ENCODE assay signal across 24 mouse cellular contexts in genomic region chr5:30918691-30919090, GRCm38 (mm10). TPM values are rescaled to one million over a fixed set of nuclear protein-coding genes. Genes with fewer than 3 reads are reported as not detected.
DNase-seq lines count a peak whose midpoint lies in the region; ATAC-seq and TF ChIP-seq lines count a peak whose summit lies in the region.
"Had no signal": no experiment of that assay in that cellular context is flagged by ENCODE, and none has a peak within 500 bp of the region (broad histone marks: within the 10 kb centered on the region; RNA-seq: fewer than 3 reads in every experiment).

No protein-coding gene starts in this region.

- 84% methylated on average over 8 of the region's 8 CpGs for WGBS in forebrain, embryonic 10.5 days
- WGBS in forebrain, embryonic 11.5 days: 80% methylated on average over 8 of the region's 8 CpGs
- 84% methylated on average over 8 of the region's 8 CpGs for WGBS in kidney, postnatal 0 days
- WGBS in embryonic facial prominence, embryonic 14.5 days: 65% methylated on average over 8 of the region's 8 CpGs

- H3K4me1 ChIP-seq in forebrain, embryonic 10.5 days: peaks cover 88% of the 10 kb centered on the region
- H3K4me1 ChIP-seq in forebrain, embryonic 11.5 days (replicated peaks; ENCODE audit: control insufficient read depth, insufficient read depth, low read length): peaks cover 17% of the 10 kb centered on the region
- peaks cover 23% of the 10 kb centered on the region for H3K4me1 ChIP-seq in kidney, postnatal 0 days (replicated peaks; ENCODE audit: insufficient read depth, low read length)
- peaks cover 85% of the 10 kb centered on the region for H3K4me1 ChIP-seq in E14TG2a.4 (replicated peaks; ENCODE audit: low read depth, low read length)
- peaks cover 17% of the 10 kb centered on the region for H3K4me1 ChIP-seq in embryonic facial prominence, embryonic 14.5 days (ENCODE audit: control insufficient read depth, insufficient read depth, low read length)

- ATAC-seq in forebrain, embryonic 11.5 days (replicated peaks; ENCODE audit: low FRiP score): no peak
- ATAC-seq in kidney, postnatal 0 days (replicated peaks; ENCODE audit: low FRiP score, low read depth): no peak
- no peak for ATAC-seq in embryonic facial prominence, embryonic 14.5 days (ENCODE audit: low read depth)
- ATAC-seq: forebrain, postnatal 0 days; inflammation-experienced regulatory T-cells, adult 6 months had no signal

- no peak overlapping the region for H3K9ac ChIP-seq in forebrain, embryonic 11.5 days (ENCODE audit: low read length)
- no peak overlapping the region for H3K9ac ChIP-seq in kidney, postnatal 0 days (ENCODE audit: low read depth, low read length)
- 0 out of 2 replicates have a peak overlapping the region, but pooled peaks have one; percentile 32 for H3K9ac ChIP-seq in embryonic facial prominence, embryonic 14.5 days (ENCODE audit: low read depth, low read length)
- H3K9ac ChIP-seq: forebrain, postnatal 0 days; hindbrain, embryonic 13.5 days; liver, embryonic 15.5 days; neural tube, embryonic 12.5 days had no signal

- H3K36me3 ChIP-seq in forebrain, embryonic 10.5 days (replicated peaks): peaks cover 38% of the 10 kb centered on the region
- H3K36me3 ChIP-seq in forebrain, embryonic 11.5 days (ENCODE audit: control insufficient read depth, insufficient read depth, low read length): no peaks in the 10 kb centered on the region
- H3K36me3 ChIP-seq in kidney, postnatal 0 days (ENCODE audit: insufficient read depth, low read length): peaks cover 21% of the 10 kb centered on the region; the same call in 1 of the 2 replicates
- H3K36me3 ChIP-seq in E14TG2a.4 (ENCODE audit: insufficient read depth, low read length): no peaks in the 10 kb centered on the region
- peaks cover 43% of the 10 kb centered on the region for H3K36me3 ChIP-seq in embryonic facial prominence, embryonic 14.5 days (ENCODE audit: control insufficient read depth, insufficient read depth, low read length)
- H3K36me3 ChIP-seq: hindbrain, embryonic 13.5 days had no signal

- peaks cover 6% of the 10 kb centered on the region for H3K27me3 ChIP-seq in forebrain, embryonic 10.5 days (ENCODE audit: poor library complexity, severe bottlenecking)
- no peaks in the 10 kb centered on the region for H3K27me3 ChIP-seq in forebrain, embryonic 11.5 days (ENCODE audit: control insufficient read depth, insufficient read depth, low read length)
- no peaks in the 10 kb centered on the region for H3K27me3 ChIP-seq in kidney, postnatal 0 days (ENCODE audit: insufficient read depth, low read length)
- peaks cover 29% of the 10 kb centered on the region for H3K27me3 ChIP-seq in E14TG2a.4 (ENCODE audit: insufficient read depth, low read length)
- no peaks in the 10 kb centered on the region for H3K27me3 ChIP-seq in embryonic facial prominence, embryonic 14.5 days (replicated peaks; ENCODE audit: control insufficient read depth, insufficient read depth, low read length)
- H3K27me3 ChIP-seq: liver, embryonic 15.5 days; lung, embryonic 15.5 days; neural tube, embryonic 12.5 days had no signal

- H3K4me2 ChIP-seq in forebrain, embryonic 11.5 days (ENCODE audit: low read depth, low read length, severe bottlenecking): no peak overlapping the region
- H3K4me2 ChIP-seq in kidney, postnatal 0 days (ENCODE audit: low read length): no peak overlapping the region
- H3K4me2 ChIP-seq in embryonic facial prominence, embryonic 14.5 days (ENCODE audit: low read depth, low read length): no peak overlapping the region
- H3K4me2 ChIP-seq: hindbrain, embryonic 13.5 days; liver, embryonic 15.5 days; lung, embryonic 15.5 days; neural tube, embryonic 12.5 days had no signal

- H3K4me3 ChIP-seq in forebrain, embryonic 10.5 days: 0 out of 2 replicates have a peak overlapping the region, but pooled peaks have one; percentile 6
- no peak overlapping the region for H3K4me3 ChIP-seq in forebrain, embryonic 11.5 days (ENCODE audit: low read depth, low read length)
- no peak overlapping the region for H3K4me3 ChIP-seq in kidney, postnatal 0 days (replicated peaks; ENCODE audit: low read depth, low read length)
- H3K4me3 ChIP-seq in E14TG2a.4 (replicated peaks; ENCODE audit: low read length): peak overlapping the region; percentile 67
- no peak overlapping the region for H3K4me3 ChIP-seq in embryonic facial prominence, embryonic 14.5 days (ENCODE audit: low read depth, low read length)
- H3K4me3 ChIP-seq in layer of hippocampus, adult 2 months: no peak overlapping the region
- H3K4me3 ChIP-seq: heart, embryonic 10.5 days; hindbrain, embryonic 13.5 days; liver, embryonic 15.5 days; lung, embryonic 15.5 days; neural tube, embryonic 12.5 days had no signal

- H3K9me3 ChIP-seq in forebrain, embryonic 10.5 days: no peaks in the 10 kb centered on the region
- no peaks in the 10 kb centered on the region for H3K9me3 ChIP-seq in forebrain, embryonic 11.5 days (ENCODE audit: control insufficient read depth, low read length)
- H3K9me3 ChIP-seq in kidney, postnatal 0 days (replicated peaks; ENCODE audit: low read length): no peaks in the 10 kb centered on the region
- H3K9me3 ChIP-seq in E14TG2a.4 (ENCODE audit: low read length): no peaks in the 10 kb centered on the region
- no peaks in the 10 kb centered on the region for H3K9me3 ChIP-seq in embryonic facial prominence, embryonic 14.5 days (ENCODE audit: control insufficient read depth, low read length)
- H3K9me3 ChIP-seq: heart, embryonic 10.5 days; hindbrain, embryonic 13.5 days; liver, embryonic 15.5 days; lung, embryonic 15.5 days; neural tube, embryonic 12.5 days had no signal

- TF ChIP-seq CTCF in kidney, postnatal 0 days (IDR thresholded peaks at IDR 0.05; ENCODE audit: low read depth): no peak
- TF ChIP-seq CTCF in E14TG2a.4 (conservative IDR thresholded peaks at IDR 0.05; ENCODE audit: low read length): no peak
- TF ChIP-seq CTCF in layer of hippocampus, adult 2 months (conservative IDR thresholded peaks at IDR 0.05): no peak

- DNase-seq in forebrain, embryonic 10.5 days (ENCODE audit: extremely low spot score, low spot score): no peak
- no peak for DNase-seq in forebrain, embryonic 11.5 days (ENCODE audit: low spot score)
- no peak for DNase-seq in kidney, postnatal 0 days (ENCODE audit: low spot score)
- no peak for DNase-seq in kidney, adult 11 months
- DNase-seq in embryonic facial prominence, embryonic 14.5 days (ENCODE audit: low spot score): no peak
- no peak for DNase-seq in layer of hippocampus, adult 2 months (ENCODE audit: low spot score in 2 of 2)
- DNase-seq in cerebellum, adult 8-10 months: no peak
- DNase-seq: adrenal gland, postnatal 14 days; cerebellum, postnatal 10 days; forebrain, postnatal 0 days; kidney, adult 2 months; layer of hippocampus, postnatal 36 days; lung, postnatal 36 days; right cerebral cortex, postnatal 14 days; spleen, adult 18-20 months; thymus, adult 18-20 months; thymus, postnatal 4 days had no signal

- H3K27ac ChIP-seq in forebrain, embryonic 10.5 days: peak overlapping the region; percentile 51
- H3K27ac ChIP-seq in forebrain, embryonic 11.5 days (ENCODE audit: low read depth, low read length): no peak overlapping the region
- H3K27ac ChIP-seq in kidney, postnatal 0 days: peak overlapping the region; percentile 20; the same call in 1 of the 2 replicates
- H3K27ac ChIP-seq in embryonic facial prominence, embryonic 14.5 days (replicated peaks; ENCODE audit: low read depth, low read length): no peak overlapping the region
- no peak overlapping the region for H3K27ac ChIP-seq in layer of hippocampus, adult 2 months
- H3K27ac ChIP-seq: heart, embryonic 10.5 days; hindbrain, embryonic 13.5 days; liver, embryonic 15.5 days; lung, embryonic 15.5 days; neural tube, embryonic 12.5 days had no signal

RNA-seq across cellular contexts. Expression of gene Khk, which starts 2.5 kb away (rescaled TPM):
- polyA plus RNA-seq in forebrain, embryonic 10.5 days (2016; fragmentation: Nextera tagmentation; extraction: Ambion mirVana): 7.8 and 8.9 TPM in 2 replicates
- polyA plus RNA-seq in forebrain, embryonic 11.5 days (2014; fragmentation: Nextera tagmentation; extraction: Ambion mirVana): 6.9 and 7.1 TPM in 2 replicates
- 68.9 and 70.6 TPM in 2 replicates for polyA plus RNA-seq in kidney, postnatal 0 days (2015; fragmentation: Nextera tagmentation; extraction: Ambion mirVana)
- 22.1 and 24.7 TPM in 2 replicates for polyA plus RNA-seq in embryonic facial prominence, embryonic 14.5 days (2014; fragmentation: Nextera tagmentation; extraction: Ambion mirVana)
- total RNA-seq in layer of hippocampus, adult 2 months (2021): 10 to 100 TPM; 17.0 to 17.7 TPM

RNA-seq across cellular contexts. Expression of gene Emilin1, which starts 5.5 kb away (rescaled TPM):
- polyA plus RNA-seq in forebrain, embryonic 10.5 days (2016; fragmentation: Nextera tagmentation; extraction: Ambion mirVana): 78.2 and 78.3 TPM in 2 replicates
- 44.6 and 44.7 TPM in 2 replicates for polyA plus RNA-seq in forebrain, embryonic 11.5 days (2014; fragmentation: Nextera tagmentation; extraction: Ambion mirVana)
- 204 and 226 TPM in 2 replicates for polyA plus RNA-seq in kidney, postnatal 0 days (2015; fragmentation: Nextera tagmentation; extraction: Ambion mirVana)
- polyA plus RNA-seq in embryonic facial prominence, embryonic 14.5 days (2014; fragmentation: Nextera tagmentation; extraction: Ambion mirVana): 200 and 225 TPM in 2 replicates
- 1 to 10 TPM; 2.0 TPM for total RNA-seq in layer of hippocampus, adult 2 months (2021)

RNA-seq across cellular contexts. Expression of gene Ost4, which starts 11.1 kb away (rescaled TPM):
- polyA plus RNA-seq in forebrain, embryonic 10.5 days (2016; fragmentation: Nextera tagmentation; extraction: Ambion mirVana): 392 and 397 TPM in 2 replicates
- polyA plus RNA-seq in forebrain, embryonic 11.5 days (2014; fragmentation: Nextera tagmentation; extraction: Ambion mirVana): 339 and 356 TPM in 2 replicates
- polyA plus RNA-seq in kidney, postnatal 0 days (2015; fragmentation: Nextera tagmentation; extraction: Ambion mirVana): 466 and 517 TPM in 2 replicates
- 507 and 572 TPM in 2 replicates for polyA plus RNA-seq in embryonic facial prominence, embryonic 14.5 days (2014; fragmentation: Nextera tagmentation; extraction: Ambion mirVana)
- 10 to 100 TPM; 91.5 to 93.8 TPM for total RNA-seq in layer of hippocampus, adult 2 months (2021)

RNA-seq across cellular contexts. Expression of gene Cgref1, which starts 26.7 kb away (rescaled TPM):
- 4.8 and 5.0 TPM in 2 replicates for polyA plus RNA-seq in forebrain, embryonic 10.5 days (2016; fragmentation: Nextera tagmentation; extraction: Ambion mirVana)
- polyA plus RNA-seq in forebrain, embryonic 11.5 days (2014; fragmentation: Nextera tagmentation; extraction: Ambion mirVana): 6.4 and 6.8 TPM in 2 replicates
- polyA plus RNA-seq in kidney, postnatal 0 days (2015; fragmentation: Nextera tagmentation; extraction: Ambion mirVana): 47.4 and 52.2 TPM in 2 replicates
- 30.9 and 51.1 TPM in 2 replicates for polyA plus RNA-seq in embryonic facial prominence, embryonic 14.5 days (2014; fragmentation: Nextera tagmentation; extraction: Ambion mirVana)
- 10 to 100 TPM; 15.5 to 16.7 TPM for total RNA-seq in layer of hippocampus, adult 2 months (2021)
- polyA plus RNA-seq: inflammation-experienced regulatory T-cells, adult 6 months had no signal

RNA-seq across cellular contexts. Expression of gene Agbl5, which starts 30.2 kb away (rescaled TPM):
- 19.9 and 20.1 TPM in 2 replicates for polyA plus RNA-seq in forebrain, embryonic 10.5 days (2016; fragmentation: Nextera tagmentation; extraction: Ambion mirVana)
- polyA plus RNA-seq in forebrain, embryonic 11.5 days (2014; fragmentation: Nextera tagmentation; extraction: Ambion mirVana): 34.5 and 37.3 TPM in 2 replicates
- 17.3 and 17.5 TPM in 2 replicates for polyA plus RNA-seq in kidney, postnatal 0 days (2015; fragmentation: Nextera tagmentation; extraction: Ambion mirVana)
- 17.4 and 22.4 TPM in 2 replicates for polyA plus RNA-seq in embryonic facial prominence, embryonic 14.5 days (2014; fragmentation: Nextera tagmentation; extraction: Ambion mirVana)
- total RNA-seq in layer of hippocampus, adult 2 months (2021): 10 to 100 TPM; 12.2 to 15.5 TPM

Comparison
In these comparisons a context has a peak if more than half of its experiments do, and no peak if none do; other contexts are left out.
1. H3K27ac ChIP-seq: peak in forebrain, embryonic 10.5 days (single experiment) and kidney, postnatal 0 days (single experiment); none in forebrain, embryonic 11.5 days (single experiment), embryonic facial prominence, embryonic 14.5 days (single experiment) and layer of hippocampus, adult 2 months (single experiment).
2. H3K4me3 ChIP-seq: peak in forebrain, embryonic 10.5 days (single experiment) and E14TG2a.4 (single experiment); none in forebrain, embryonic 11.5 days (single experiment), kidney, postnatal 0 days (single experiment), embryonic facial prominence, embryonic 14.5 days (single experiment) and layer of hippocampus, adult 2 months (single experiment).